Mouse (Mus musculus) stomach, embryonic 15.5 days (tissue): ENCODE measurements around the gene Gm21083. TPM values are rescaled to one million over a fixed set of nuclear protein-coding genes. Genes with fewer than 3 reads are reported as not detected.
"Not testable (repeated sequence)": the region's sequence is repeated elsewhere in the genome, so short reads cannot be mapped to it uniquely, and the experiment has no call there.

ENCODE experiments used
- ATAC-seq: fragments of 200-750 bp; cut with Nextera tagmentation; 2 replicates; pipeline ENCODE4 v1.8.0; 2017; ENCODE audit warnings: low read depth, moderate number of reproducible peaks, moderate TSS enrichment; ENCODE audit not compliant: insufficient read depth, low FRiP score
- H3K27ac ChIP-seq: fragments of 300-500 bp; sonication (generic); 2 replicates; pipeline ENCODE4 v1.5.1; 2015; ENCODE audit warnings: mild to moderate bottlenecking, inconsistent platforms
- H3K27me3 ChIP-seq: fragments of 300-500 bp; sonication (generic); replicated peaks from 2 replicates; pipeline ENCODE4 v1.6.1; 2015; ENCODE audit warnings: inconsistent platforms
- H3K36me3 ChIP-seq: fragments of 300-500 bp; sonication (generic); 2 replicates; pipeline ENCODE4 v1.6.1; 2015; ENCODE audit warnings: inconsistent platforms
- H3K4me1 ChIP-seq: fragments of 300-500 bp; sonication (generic); 2 replicates; pipeline ENCODE4 v1.6.1; 2015; ENCODE audit warnings: inconsistent platforms
- H3K4me2 ChIP-seq: fragments of 300-500 bp; sonication (generic); 2 replicates; pipeline ENCODE4 v1.6.1; 2015; ENCODE audit warnings: mild to moderate bottlenecking, inconsistent platforms
- H3K4me3 ChIP-seq: fragments of 300-500 bp; sonication (generic); replicated peaks from 2 replicates; pipeline ENCODE4 v1.5.1; 2015; ENCODE audit warnings: inconsistent platforms
- H3K9ac ChIP-seq: fragments of 300-500 bp; sonication (generic); 2 replicates; pipeline ENCODE4 v1.6.1; 2015; ENCODE audit warnings: inconsistent platforms
- H3K9me3 ChIP-seq: fragments of 300-500 bp; sonication (generic); 2 replicates; pipeline ENCODE4 v1.6.1; 2016; ENCODE audit warnings: inconsistent platforms
- WGBS: fragments of 180-500 bp; shearing (Covaris S2); methylation state at CpG from one replicate; pipeline ENCODE4 v1.1.7; 2015; 5-methylcytosine and 5-hydroxymethylcytosine counted together
- polyA plus RNA-seq: library from polyadenylated mRNA; unstranded; fragments of >200 nt; fragmentation: Nextera tagmentation; extraction: Ambion mirVana; gene quantifications from 2 replicates; pipeline ENCODE4 v1.2.1, GENCODE M21; 2015

The Gm21083 gene
- polyA plus RNA-seq, 1 experiment from 2014 or later, result not detected

DNA sequence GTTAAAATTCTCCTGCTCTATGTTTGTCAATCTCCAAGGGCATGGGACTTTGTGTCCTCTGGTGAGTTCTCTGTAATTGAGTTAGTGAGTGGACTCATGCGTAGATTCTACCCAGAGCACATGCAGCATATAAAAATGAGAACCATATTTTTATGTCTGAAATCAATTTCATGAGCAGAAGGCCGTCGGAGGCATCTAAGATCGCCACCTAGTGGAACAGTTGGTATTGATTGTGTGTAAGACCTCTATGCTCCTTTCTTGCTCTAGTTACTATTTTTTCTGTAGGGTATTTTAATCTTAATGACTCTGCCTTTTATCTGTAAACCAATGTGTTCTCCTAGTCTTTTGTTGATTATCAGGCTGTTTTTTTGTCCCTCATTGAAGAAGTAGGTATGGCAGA is 23.2 kb downstream of the Gm21083 start:
- H3K4me2 ChIP-seq, H3K36me3 ChIP-seq, H3K27ac ChIP-seq, H3K4me3 ChIP-seq, H3K9me3 ChIP-seq, H3K27me3 ChIP-seq, ATAC-seq, H3K9ac ChIP-seq, H3K4me1 ChIP-seq: not testable (repeated sequence)
- WGBS, result 44% methylated on average over 4 of the region's 4 CpGs

DNA sequence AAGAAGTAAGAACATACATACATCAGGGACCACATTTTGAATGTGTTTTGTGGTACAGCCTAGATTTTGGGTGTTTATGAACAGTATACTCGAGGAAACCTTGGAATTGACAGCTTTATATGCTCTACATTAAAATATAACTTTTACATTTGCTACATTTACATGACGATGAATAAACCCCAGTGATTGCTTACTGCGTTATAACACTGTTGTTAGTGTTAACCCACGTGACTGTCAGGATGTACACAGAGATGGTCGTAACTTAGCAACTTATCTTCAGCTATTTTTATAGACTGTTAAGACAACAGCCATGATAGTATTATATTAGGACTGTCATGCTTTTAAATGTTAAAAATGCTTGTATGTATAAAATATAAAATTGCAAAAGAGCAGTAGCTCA is 24.3 kb downstream of the Gm21083 start:
- WGBS, result 58% methylated on average over 5 of the region's 5 CpGs
- H3K27me3 ChIP-seq, H3K4me2 ChIP-seq, H3K9me3 ChIP-seq, H3K4me3 ChIP-seq, H3K36me3 ChIP-seq, H3K9ac ChIP-seq, H3K4me1 ChIP-seq, H3K27ac ChIP-seq: not testable (repeated sequence)
- ATAC-seq, result peak; percentile 49; the same call in 1 of the 2 replicates

- H3K4me3 ChIP-seq, H3K4me1 ChIP-seq, H3K27ac ChIP-seq, H3K9ac ChIP-seq, H3K36me3 ChIP-seq, H3K4me2 ChIP-seq, H3K27me3 ChIP-seq, H3K9me3 ChIP-seq: not testable (repeated sequence)
- WGBS, result 69% methylated on average over 3 of the region's 3 CpGs
- ATAC-seq, result peak; percentile 51; the same call in 1 of the 2 replicates
Measured at GRCm38 (mm10) chr5:15601960-15602359, 24.8 kb downstream of the Gm21083 start.

DNA sequence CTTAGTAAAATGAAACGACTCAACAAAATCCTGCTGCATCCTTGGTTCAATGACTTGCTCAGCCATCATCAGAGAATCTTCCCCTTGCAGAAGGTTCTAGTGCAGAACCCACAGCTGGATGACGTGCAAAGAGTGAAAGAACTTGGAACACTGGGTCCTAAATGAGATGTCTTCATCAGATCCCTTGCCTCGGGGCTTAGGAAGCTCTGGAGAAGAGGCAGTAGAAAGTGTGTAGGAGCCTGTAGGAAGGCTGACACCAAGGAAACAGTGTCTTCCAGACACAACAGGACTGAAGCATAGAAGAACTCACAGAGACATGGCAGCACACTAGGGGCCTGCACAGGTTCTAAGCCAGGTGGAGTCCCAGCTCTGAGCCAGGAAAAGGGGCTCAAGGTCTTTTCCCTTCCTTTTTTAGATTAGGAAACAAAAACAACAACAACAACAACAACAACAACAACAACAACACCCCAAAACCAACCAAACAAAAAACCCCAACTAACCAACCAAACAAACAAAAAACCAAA is 25.4 kb downstream of the Gm21083 start:
- 0 out of 2 replicates have a peak, but pooled peaks have one; percentile 53 for ATAC-seq
- H3K4me2 ChIP-seq, result not testable (repeated sequence)

DNA sequence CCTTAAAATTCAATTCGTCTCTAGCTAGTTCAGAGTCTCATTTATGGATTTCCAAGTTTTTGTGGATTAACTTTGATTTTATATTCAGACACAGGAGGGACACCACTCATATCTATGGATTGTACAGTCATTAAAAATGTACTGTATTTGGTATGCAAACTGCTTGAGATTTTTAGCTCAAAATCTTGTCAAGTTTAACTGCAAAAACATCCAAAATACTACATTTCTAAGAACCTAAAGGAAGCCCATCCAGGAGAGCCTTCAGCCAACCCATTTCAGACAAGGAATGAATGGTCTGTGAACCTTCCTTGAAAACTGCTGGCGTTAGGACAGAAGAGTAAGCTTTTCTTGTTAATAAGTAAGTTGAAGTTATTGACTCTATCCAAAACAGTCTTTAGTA is 25.9 kb downstream of the Gm21083 start:
- 55% methylated on average over 2 of the region's 2 CpGs for WGBS
- not testable (repeated sequence) for H3K4me2 ChIP-seq, H3K27ac ChIP-seq, H3K27me3 ChIP-seq, H3K36me3 ChIP-seq, H3K4me3 ChIP-seq, H3K9me3 ChIP-seq, ATAC-seq, H3K9ac ChIP-seq, H3K4me1 ChIP-seq

More for the DNA sequence above, 25.4 kb downstream of the Gm21083 start:
- H3K4me3 ChIP-seq, H3K27me3 ChIP-seq, H3K4me1 ChIP-seq, H3K9ac ChIP-seq, H3K27ac ChIP-seq, H3K9me3 ChIP-seq, H3K36me3 ChIP-seq: not testable (repeated sequence)
- 54% methylated on average over 3 of the region's 3 CpGs for WGBS

DNA sequence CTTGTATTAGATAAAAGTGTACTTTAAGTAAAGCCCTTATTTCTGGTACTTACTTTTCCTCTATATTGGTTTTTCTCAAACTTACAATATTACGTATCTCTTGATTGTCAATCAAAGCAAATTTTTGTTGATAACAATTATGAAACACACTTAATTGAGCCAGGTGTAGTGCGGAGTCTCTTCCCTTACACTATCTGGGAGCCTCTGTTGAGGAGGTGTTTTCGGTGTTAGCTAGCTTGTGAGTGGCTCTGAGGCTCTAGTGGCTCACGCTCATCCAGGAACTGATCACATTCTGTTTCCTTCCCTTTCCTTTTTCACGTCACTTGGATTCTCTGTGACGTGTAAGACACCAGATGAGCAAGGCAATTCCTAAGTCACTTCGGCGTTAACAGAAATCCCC is 26.5 kb downstream of the Gm21083 start:
- 72% methylated on average over 8 of the region's 8 CpGs for WGBS
- H3K27me3 ChIP-seq, H3K4me2 ChIP-seq, H3K9ac ChIP-seq, ATAC-seq, H3K4me3 ChIP-seq, H3K9me3 ChIP-seq, H3K27ac ChIP-seq, H3K36me3 ChIP-seq, H3K4me1 ChIP-seq: not testable (repeated sequence)

- 60% methylated on average over 6 of the region's 6 CpGs for WGBS
- not testable (repeated sequence) for H3K4me2 ChIP-seq, H3K36me3 ChIP-seq, H3K27me3 ChIP-seq, H3K4me1 ChIP-seq, H3K4me3 ChIP-seq, ATAC-seq, H3K9me3 ChIP-seq, H3K27ac ChIP-seq, H3K9ac ChIP-seq
Measured at GRCm38 (mm10) chr5:15606677-15607076, 29.5 kb downstream of the Gm21083 start.

DNA sequence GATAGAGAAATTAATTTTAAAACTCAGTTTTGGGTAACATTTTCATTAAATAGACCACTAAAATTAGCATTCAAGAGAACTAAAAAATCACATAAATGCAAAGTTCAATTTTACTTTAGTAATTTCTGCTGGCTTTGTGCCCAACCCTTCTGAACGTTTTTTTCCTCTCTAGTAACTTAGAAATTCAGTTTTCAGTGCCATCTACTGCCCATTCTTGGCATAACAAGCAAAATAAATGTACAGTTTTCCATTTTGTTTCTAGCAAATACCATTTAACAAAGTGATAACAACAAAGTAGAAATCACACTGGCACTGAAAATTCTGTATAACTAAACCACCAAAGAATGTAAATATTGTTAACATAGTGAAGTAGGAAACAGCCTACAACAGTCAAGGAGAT is 33.6 kb downstream of the Gm21083 start:
- not testable (repeated sequence) for H3K36me3 ChIP-seq, H3K27me3 ChIP-seq, H3K4me1 ChIP-seq, H3K9me3 ChIP-seq, H3K9ac ChIP-seq, H3K4me2 ChIP-seq, H3K4me3 ChIP-seq, H3K27ac ChIP-seq, ATAC-seq
- WGBS, result 4% methylated on average over 1 of the region's 1 CpGs

GRCm38 (mm10) chr5:15616195-15616594 is 39.1 kb downstream of the Gm21083 start:
- not testable (repeated sequence) for H3K4me3 ChIP-seq, H3K9me3 ChIP-seq, ATAC-seq, H3K4me2 ChIP-seq, H3K27ac ChIP-seq, H3K36me3 ChIP-seq, H3K9ac ChIP-seq, H3K27me3 ChIP-seq, H3K4me1 ChIP-seq
- WGBS, result 74% methylated on average over 3 of the region's 3 CpGs

DNA sequence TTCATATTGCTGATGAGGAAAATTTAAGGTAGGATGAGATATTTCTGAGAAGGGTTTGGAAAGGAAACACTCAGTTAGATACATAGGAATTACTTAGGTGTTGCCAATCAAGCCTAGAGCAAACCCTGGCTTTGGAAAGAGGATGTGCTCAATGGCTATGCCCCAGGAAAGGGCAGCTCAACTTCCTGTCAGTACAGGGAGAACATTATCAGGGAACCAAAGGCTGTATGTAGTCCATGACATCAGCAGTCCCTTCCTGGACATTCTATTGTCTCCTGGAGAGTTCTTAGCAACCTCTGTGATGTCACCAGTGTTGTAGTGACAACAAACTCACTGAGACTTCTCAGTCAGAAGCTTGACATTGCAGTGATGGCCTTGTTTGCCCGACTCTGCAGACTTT is 41.6 kb downstream of the Gm21083 start, which contains the start of gene Speer4d:
Speer4d (plus strand) TSS at position 301 of the 400 bp plus-strand sequence.
- not testable (repeated sequence) for H3K36me3 ChIP-seq, H3K27me3 ChIP-seq, H3K4me1 ChIP-seq, H3K4me3 ChIP-seq, H3K4me2 ChIP-seq, H3K9ac ChIP-seq, H3K9me3 ChIP-seq, H3K27ac ChIP-seq, ATAC-seq
- WGBS, result 64% methylated on average over 1 of the region's 1 CpGs

- not testable (repeated sequence) for H3K9ac ChIP-seq, ATAC-seq, H3K27ac ChIP-seq, H3K4me2 ChIP-seq, H3K36me3 ChIP-seq, H3K4me3 ChIP-seq, H3K4me1 ChIP-seq, H3K9me3 ChIP-seq, H3K27me3 ChIP-seq
- 29% methylated on average over 1 of the region's 1 CpGs for WGBS
Measured at GRCm38 (mm10) chr5:15628136-15628535, 51.0 kb downstream of the Gm21083 start.

- H3K27me3 ChIP-seq, ATAC-seq, H3K4me1 ChIP-seq, H3K36me3 ChIP-seq, H3K9ac ChIP-seq, H3K27ac ChIP-seq, H3K9me3 ChIP-seq, H3K4me3 ChIP-seq, H3K4me2 ChIP-seq: not testable (repeated sequence)
- WGBS, result 31% methylated on average over 5 of the region's 5 CpGs
Measured at GRCm38 (mm10) chr5:15630068-15630467, 52.9 kb downstream of the Gm21083 start.
